Mouse (Mus musculus) limb, embryonic 14.5 days (tissue): ENCODE measurements at regions not wholly inside any gene's neighbourhood (a gene's known extent, or its start where the extent isn't known, plus 50 kb on each side); places are given as distances from the start of the nearest gene placed in this dataset.

Source experiments
- ATAC-seq: fragments of 200-750 bp; cut with Nextera tagmentation; 2 replicates; pipeline ENCODE4 v1.8.0; 2017; ENCODE audit warnings: low read depth, moderate number of reproducible peaks, moderate TSS enrichment; ENCODE audit not compliant: low FRiP score
- DNase-seq: peaks from one replicate; pipeline ENCODE4 v3.0.0-alpha.2; 2015; ENCODE audit warnings: low spot score
- H3K27ac ChIP-seq: fragments of 300-500 bp; sonication (generic); replicated peaks from 2 replicates; pipeline ENCODE4 v1.5.1; 2014; ENCODE audit warnings: low read depth, mild to moderate bottlenecking, low read length, moderate library complexity, mixed read lengths
- H3K27me3 ChIP-seq: fragments of 300-500 bp; sonication (generic); 2 replicates; pipeline ENCODE4 v1.6.1; 2014; ENCODE audit warnings: low read length, mixed read lengths; ENCODE audit not compliant: control insufficient read depth, insufficient read depth
- H3K36me3 ChIP-seq: fragments of 300-500 bp; sonication (generic); 2 replicates; pipeline ENCODE4 v1.6.1; 2014; ENCODE audit warnings: mild to moderate bottlenecking, low read length, moderate library complexity, mixed read lengths; ENCODE audit not compliant: control insufficient read depth, insufficient read depth
- H3K4me1 ChIP-seq: fragments of 300-500 bp; sonication (generic); 2 replicates; pipeline ENCODE4 v1.6.1; 2014; ENCODE audit warnings: antibody characterized with exemption, low read length, mixed read lengths; ENCODE audit not compliant: control insufficient read depth, insufficient read depth
- H3K4me2 ChIP-seq: fragments of 300-500 bp; sonication (generic); replicated peaks from 2 replicates; pipeline ENCODE4 v1.6.1; 2014; ENCODE audit warnings: low read depth, mild to moderate bottlenecking, low read length, moderate library complexity; ENCODE audit not compliant: severe bottlenecking
- H3K4me3 ChIP-seq: fragments of 300-500 bp; sonication (generic); replicated peaks from 2 replicates; pipeline ENCODE4 v1.5.1; 2014; ENCODE audit warnings: low read length
- H3K9ac ChIP-seq: fragments of 300-500 bp; sonication (generic); 2 replicates; pipeline ENCODE4 v1.6.1; 2014; ENCODE audit warnings: mild to moderate bottlenecking, low read depth, low read length, moderate library complexity; ENCODE audit not compliant: severe bottlenecking
- H3K9me3 ChIP-seq: fragments of 300-500 bp; sonication (generic); 2 replicates; pipeline ENCODE4 v1.6.1; 2016; ENCODE audit warnings: low read length; ENCODE audit not compliant: control insufficient read depth
- POLR2A ChIP-seq: fragments of 200-500 bp; IDR thresholded peaks from 2 replicates; pipeline ENCODE4 v1.8.0; 2012; ENCODE audit warnings: inconsistent platforms, mild to moderate bottlenecking, moderate library complexity, borderline replicate concordance; ENCODE audit not compliant: insufficient read depth, insufficient read length; ENCODE audit errors: extremely low read depth
- WGBS: fragments of 180-500 bp; shearing (Covaris S2); extraction: QIAGEN DNeasy Blood & Tissue Kit; methylation state at CpG from one replicate; pipeline ENCODE4 v1.1.7; 2014; 5-methylcytosine and 5-hydroxymethylcytosine counted together

DNA sequence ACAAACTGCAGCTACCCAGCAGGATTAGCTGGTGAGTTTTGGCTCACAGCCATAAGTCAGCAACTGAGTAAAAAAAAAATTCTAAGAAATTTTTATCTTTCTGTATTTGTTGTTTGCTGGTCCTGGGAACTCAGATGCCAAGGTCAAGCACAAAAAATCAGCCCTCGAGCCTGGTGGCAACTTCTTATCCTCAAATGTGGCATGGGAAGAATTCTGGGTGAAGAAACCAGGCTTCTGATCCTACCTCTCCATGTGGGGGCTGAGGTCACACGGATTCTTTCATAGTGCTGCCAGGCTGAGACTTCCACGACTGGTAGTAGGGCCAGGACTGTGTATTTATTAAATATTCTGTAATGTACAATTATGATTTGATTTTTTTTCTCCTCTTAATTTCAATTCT is 698.3 kb upstream of the Igfbp3 start:
- no peak overlapping the region for H3K4me2 ChIP-seq
- ATAC-seq (no peak), DNase-seq (no peak)
- H3K27ac ChIP-seq = no peak overlapping the region
- no peak for TF ChIP-seq POLR2A
- H3K9ac ChIP-seq = no peak overlapping the region
- H3K36me3 ChIP-seq = no peaks in the 10 kb centered on the region
- no peak overlapping the region for H3K4me3 ChIP-seq
- H3K27me3 ChIP-seq = no peaks in the 10 kb centered on the region
- H3K4me1 ChIP-seq = no peaks in the 10 kb centered on the region
- no peaks in the 10 kb centered on the region for H3K9me3 ChIP-seq
- WGBS = 73% methylated on average over 3 of the region's 3 CpGs

DNA sequence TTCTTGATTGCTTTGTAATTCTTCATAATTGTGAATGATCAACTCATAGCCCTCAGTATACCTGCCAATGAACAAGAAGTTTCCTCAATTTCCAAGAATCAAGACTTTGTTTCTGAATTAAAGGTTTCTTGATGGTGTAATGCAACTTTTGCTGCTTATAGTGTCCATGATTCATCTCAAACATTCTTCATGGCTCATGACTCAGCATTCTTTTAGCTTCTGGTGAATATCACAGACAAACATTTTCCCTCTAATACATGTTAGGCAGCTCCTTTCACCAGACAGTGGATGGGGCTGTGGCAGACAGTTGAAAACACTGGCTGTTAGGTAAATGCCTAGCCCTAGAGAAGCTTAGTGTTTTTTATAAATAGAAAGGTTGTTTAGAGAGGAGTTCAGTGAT is 686.5 kb upstream of the Igfbp3 start:
- H3K27me3 ChIP-seq = no peaks in the 10 kb centered on the region
- H3K27ac ChIP-seq = no peak overlapping the region
- no peaks in the 10 kb centered on the region for H3K36me3 ChIP-seq
- no peak for ATAC-seq
- H3K4me2 ChIP-seq = no peak overlapping the region
- no peak overlapping the region for H3K4me3 ChIP-seq
- H3K9ac ChIP-seq = no peak overlapping the region
- no peak for TF ChIP-seq POLR2A
- no peaks in the 10 kb centered on the region for H3K9me3 ChIP-seq
- no peak for DNase-seq
- no peaks in the 10 kb centered on the region for H3K4me1 ChIP-seq

DNA sequence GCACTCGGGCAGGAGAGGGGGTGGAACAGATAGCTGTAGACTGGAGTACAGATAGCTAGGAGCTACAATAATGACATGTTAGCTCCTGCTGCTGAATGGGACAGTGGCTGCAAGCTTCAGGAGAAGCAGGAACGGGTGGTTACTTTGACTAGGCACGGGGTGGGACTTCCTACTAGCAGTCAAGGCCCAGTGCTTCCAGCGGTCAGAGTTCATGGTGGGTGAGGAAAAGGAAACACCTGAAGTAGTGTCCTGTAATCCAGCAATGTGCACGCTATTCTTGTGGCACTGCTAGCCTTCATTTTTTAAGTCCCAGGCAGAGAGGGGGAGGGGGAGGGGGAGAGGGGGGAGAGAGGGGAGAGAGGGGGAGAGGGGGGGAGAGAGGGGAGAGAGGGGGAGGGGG is 684.5 kb upstream of the Igfbp3 start:
- Histone ChIP-seq H3K4me3 (no peak overlapping the region), H3K4me2 (no peak overlapping the region), H3K4me1 (no peaks in the 10 kb centered on the region), H3K9ac (no peak overlapping the region), H3K36me3 (no peaks in the 10 kb centered on the region), H3K27me3 (no peaks in the 10 kb centered on the region), H3K9me3 (no peaks in the 10 kb centered on the region), H3K27ac (no peak overlapping the region)
- 59% methylated on average over 5 of the region's 5 CpGs for WGBS
- TF ChIP-seq POLR2A = no peak
- no peak for DNase-seq
- ATAC-seq = no peak

DNA sequence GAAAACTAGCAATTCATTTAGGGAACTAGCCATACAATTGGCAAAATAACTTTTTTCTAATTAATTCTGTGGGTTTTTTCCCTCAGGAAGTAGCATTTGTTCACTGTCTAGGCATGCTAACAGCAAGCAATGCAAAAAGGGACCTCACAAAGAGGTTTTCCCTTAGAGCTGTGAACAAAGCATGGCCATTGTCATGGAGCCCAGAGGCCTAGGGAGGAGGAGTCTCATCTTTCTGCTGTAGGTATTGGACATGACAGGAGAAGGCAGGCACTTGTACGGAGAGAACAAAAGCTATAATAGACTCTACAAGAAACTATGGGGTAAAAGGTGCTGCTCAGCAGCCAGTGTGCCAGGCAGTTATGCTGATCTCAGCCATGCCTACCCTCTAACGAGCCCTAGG is 666.8 kb upstream of the Igfbp3 start:
- ATAC-seq = no peak
- 48% methylated on average over 2 of the region's 2 CpGs for WGBS

DNA sequence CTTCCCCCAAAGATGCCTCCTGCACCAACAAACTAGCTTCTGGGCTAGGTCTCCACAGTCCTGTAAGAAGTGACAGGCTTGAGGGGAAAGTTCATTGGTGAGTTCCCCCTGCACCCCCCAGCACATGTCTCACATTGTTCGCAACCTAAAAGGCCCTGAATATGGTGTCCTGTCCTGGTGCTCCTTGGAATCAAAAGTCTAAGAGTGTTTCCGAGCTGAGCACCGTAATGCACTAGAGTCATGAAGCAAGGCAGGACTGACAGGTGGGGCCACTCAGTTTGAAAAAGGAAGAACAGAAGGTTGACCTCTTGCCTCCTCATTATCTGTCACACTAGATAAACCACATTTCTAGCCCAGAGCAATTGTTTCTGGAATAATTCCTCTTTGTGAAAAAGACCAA is 650.4 kb upstream of the Igfbp3 start:
- WGBS = 71% methylated on average over 3 of the region's 3 CpGs

More for the DNA sequence above, 666.8 kb upstream of the Igfbp3 start:
- no peak overlapping the region for H3K27ac ChIP-seq
- H3K4me3 ChIP-seq = no peak overlapping the region
- no peak for TF ChIP-seq POLR2A
- no peaks in the 10 kb centered on the region for H3K36me3 ChIP-seq
- no peak for DNase-seq
- H3K4me1 ChIP-seq = no peaks in the 10 kb centered on the region
- no peaks in the 10 kb centered on the region for H3K9me3 ChIP-seq
- no peak overlapping the region for H3K9ac ChIP-seq
- H3K27me3 ChIP-seq = no peaks in the 10 kb centered on the region
- H3K4me2 ChIP-seq = no peak overlapping the region

DNA sequence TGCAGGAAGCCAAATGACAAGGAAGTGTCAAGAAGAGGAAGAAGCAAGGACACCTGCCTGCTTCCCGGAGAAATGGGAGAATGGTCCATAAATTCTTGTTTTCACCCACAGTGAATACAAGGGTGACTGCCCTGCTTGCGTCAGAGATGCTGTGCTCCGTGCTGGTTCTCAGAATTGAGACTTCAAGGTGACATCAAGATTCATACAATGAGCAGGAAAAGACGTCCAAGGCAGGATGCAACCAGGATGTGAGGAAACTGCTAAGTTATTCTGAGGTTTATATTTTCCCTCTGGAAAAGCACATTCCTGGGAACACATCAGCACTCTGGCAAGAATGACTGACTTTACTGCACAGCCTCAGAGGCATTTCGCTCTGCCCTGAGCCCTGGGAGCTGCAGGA is 650.0 kb upstream of the Igfbp3 start:
- Histone ChIP-seq H3K9me3 (no peaks in the 10 kb centered on the region), H3K4me2 (no peak overlapping the region), H3K4me1 (no peaks in the 10 kb centered on the region), H3K27ac (no peak overlapping the region), H3K4me3 (no peak overlapping the region), H3K9ac (no peak overlapping the region), H3K36me3 (no peaks in the 10 kb centered on the region), H3K27me3 (no peaks in the 10 kb centered on the region)
- no peak for ATAC-seq
- WGBS = 72% methylated on average over 5 of the region's 5 CpGs
- DNase-seq = no peak
- TF ChIP-seq POLR2A = no peak

More for the DNA sequence above, 650.4 kb upstream of the Igfbp3 start:
- H3K4me2 ChIP-seq = no peak overlapping the region
- H3K4me1 ChIP-seq = no peaks in the 10 kb centered on the region
- TF ChIP-seq POLR2A = no peak
- ATAC-seq (no peak), DNase-seq (no peak)
- H3K9ac ChIP-seq = no peak overlapping the region
- no peak overlapping the region for H3K27ac ChIP-seq
- no peaks in the 10 kb centered on the region for H3K27me3 ChIP-seq
- no peaks in the 10 kb centered on the region for H3K36me3 ChIP-seq
- no peak overlapping the region for H3K4me3 ChIP-seq
- H3K9me3 ChIP-seq = no peaks in the 10 kb centered on the region
